Mouse (Mus musculus): ENCODE data around the gene Cfdp1. TPM values are rescaled to one million over a fixed set of nuclear protein-coding genes. Genes with fewer than 3 reads are reported as not detected.

Cfdp1 gene
- polyA plus RNA-seq, 1 experiment from 2014 or later: 123 TPM

- 31% methylated on average over 7 of the region's 7 CpGs for WGBS
Observed at GRCm38 (mm10) chr8:111888091-111888650, 34.1 kb upstream of the Cfdp1 start.

GRCm38 (mm10) chr8:111887479-111887878 is 33.4 kb upstream of the Cfdp1 start:
- H3K36me3 ChIP-seq (ENCODE audit: control insufficient read depth, insufficient read depth): no peaks in the 10 kb centered on the region
- H3K27me3 ChIP-seq (ENCODE audit: control insufficient read depth, insufficient read depth, low read length): peaks cover 35% of the 10 kb centered on the region
- no peaks in the 10 kb centered on the region for H3K9me3 ChIP-seq (replicated peaks; ENCODE audit: control insufficient read depth, low read length)
- 79% methylated on average over 1 of the region's 1 CpGs for WGBS
- no peak overlapping the region for H3K27ac ChIP-seq (ENCODE audit: low read length)
- H3K9ac ChIP-seq (ENCODE audit: low read length): no peak overlapping the region
- no peak overlapping the region for H3K4me2 ChIP-seq (ENCODE audit: low read depth, low read length)
- H3K4me1 ChIP-seq (ENCODE audit: control insufficient read depth, insufficient read depth, low read length): peaks cover 8% of the 10 kb centered on the region
- no peak for ATAC-seq (replicated peaks; ENCODE audit: extremely low read depth, insufficient read depth, low FRiP score)
- H3K4me3 ChIP-seq (ENCODE audit: low read length): no peak overlapping the region

More at GRCm38 (mm10) chr8:111888091-111888650, 34.1 kb upstream of the Cfdp1 start:
- no peak overlapping the region for H3K27ac ChIP-seq (ENCODE audit: low read length)
- no peak for ATAC-seq (replicated peaks; ENCODE audit: extremely low read depth, insufficient read depth, low FRiP score)
- no peak overlapping the region for H3K4me2 ChIP-seq (ENCODE audit: low read depth, low read length)
- peaks cover 38% of the 10 kb centered on the region for H3K27me3 ChIP-seq (ENCODE audit: control insufficient read depth, insufficient read depth, low read length)
- no peaks in the 10 kb centered on the region for H3K9me3 ChIP-seq (replicated peaks; ENCODE audit: control insufficient read depth, low read length)
- H3K36me3 ChIP-seq (ENCODE audit: control insufficient read depth, insufficient read depth): no peaks in the 10 kb centered on the region
- peaks cover 8% of the 10 kb centered on the region for H3K4me1 ChIP-seq (ENCODE audit: control insufficient read depth, insufficient read depth, low read length)
- no peak overlapping the region for H3K9ac ChIP-seq (ENCODE audit: low read length)
- H3K4me3 ChIP-seq (ENCODE audit: low read length): no peak overlapping the region

- Histone ChIP-seq H3K27ac (ENCODE audit: low read length) (no peak overlapping the region), H3K4me3 (ENCODE audit: low read length) (no peak overlapping the region), H3K36me3 (ENCODE audit: control insufficient read depth, insufficient read depth) (no peaks in the 10 kb centered on the region), H3K9ac (ENCODE audit: low read length) (no peak overlapping the region), H3K4me1 (ENCODE audit: control insufficient read depth, insufficient read depth, low read length) (no peaks in the 10 kb centered on the region; the same call in 1 of the 2 replicates), H3K4me2 (ENCODE audit: low read depth, low read length) (no peak overlapping the region), H3K27me3 (ENCODE audit: control insufficient read depth, insufficient read depth, low read length) (peaks cover 7% of the 10 kb centered on the region), H3K9me3 (replicated peaks; ENCODE audit: control insufficient read depth, low read length) (no peaks in the 10 kb centered on the region)
- WGBS: 77% methylated on average over 4 of the region's 4 CpGs
- no peak for ATAC-seq (replicated peaks; ENCODE audit: extremely low read depth, insufficient read depth, low FRiP score)
Observed at GRCm38 (mm10) chr8:111883615-111884014, 29.5 kb upstream of the Cfdp1 start.

DNA sequence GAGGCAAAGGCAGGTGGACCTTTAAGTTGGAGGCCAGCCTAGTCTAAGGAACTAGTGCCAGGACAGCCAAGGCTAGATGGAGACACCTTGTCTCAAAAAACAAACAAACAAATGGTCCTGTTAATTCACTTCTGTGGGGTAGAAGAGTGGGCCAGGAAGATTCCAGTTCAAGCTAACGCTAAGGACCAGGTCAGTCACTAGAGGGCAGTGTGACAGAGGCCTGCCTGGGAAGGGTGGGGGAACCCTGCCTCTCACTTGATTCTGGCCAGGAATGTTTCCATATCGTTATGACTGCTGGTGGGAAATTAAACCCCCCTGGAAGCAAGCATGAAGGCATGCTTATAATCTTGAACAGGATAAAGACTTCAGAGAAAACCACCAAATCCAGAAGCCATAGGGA is 27.5 kb upstream of the Cfdp1 start:
- Histone ChIP-seq H3K4me3 (ENCODE audit: low read length) (no peak overlapping the region), H3K4me2 (ENCODE audit: low read depth, low read length) (no peak overlapping the region), H3K27me3 (ENCODE audit: control insufficient read depth, insufficient read depth, low read length) (peaks cover 2% of the 10 kb centered on the region), H3K36me3 (ENCODE audit: control insufficient read depth, insufficient read depth) (no peaks in the 10 kb centered on the region), H3K9ac (ENCODE audit: low read length) (no peak overlapping the region), H3K9me3 (replicated peaks; ENCODE audit: control insufficient read depth, low read length) (no peaks in the 10 kb centered on the region), H3K27ac (ENCODE audit: low read length) (no peak overlapping the region), H3K4me1 (ENCODE audit: control insufficient read depth, insufficient read depth, low read length) (no peaks in the 10 kb centered on the region)
- WGBS: 2% methylated on average over 2 of the region's 2 CpGs
- ATAC-seq (replicated peaks; ENCODE audit: extremely low read depth, insufficient read depth, low FRiP score): no peak

GRCm38 (mm10) chr8:111877711-111878110 is 23.6 kb upstream of the Cfdp1 start:
- Histone ChIP-seq H3K4me2 (ENCODE audit: low read depth, low read length) (no peak overlapping the region), H3K27ac (ENCODE audit: low read length) (no peak overlapping the region), H3K4me1 (ENCODE audit: control insufficient read depth, insufficient read depth, low read length) (peaks cover 3% of the 10 kb centered on the region), H3K9me3 (replicated peaks; ENCODE audit: control insufficient read depth, low read length) (no peaks in the 10 kb centered on the region), H3K27me3 (ENCODE audit: control insufficient read depth, insufficient read depth, low read length) (no peaks in the 10 kb centered on the region), H3K36me3 (ENCODE audit: control insufficient read depth, insufficient read depth) (no peaks in the 10 kb centered on the region), H3K9ac (ENCODE audit: low read length) (no peak overlapping the region), H3K4me3 (ENCODE audit: low read length) (no peak overlapping the region)
- 64% methylated on average over 9 of the region's 9 CpGs for WGBS
- no peak for ATAC-seq (replicated peaks; ENCODE audit: extremely low read depth, insufficient read depth, low FRiP score)

GRCm38 (mm10) chr8:111876355-111876948 is 22.4 kb upstream of the Cfdp1 start, which contains the start of gene Tmem170:
TSS of gene Tmem170 (minus strand) at chr8:111876750.
- H3K27me3 ChIP-seq (ENCODE audit: control insufficient read depth, insufficient read depth, low read length): no peaks in the 10 kb centered on the region
- no peaks in the 10 kb centered on the region for H3K36me3 ChIP-seq (ENCODE audit: control insufficient read depth, insufficient read depth)
- WGBS: 0% methylated on average over 44 of the region's 53 CpGs
- peaks cover 3% of the 10 kb centered on the region for H3K4me1 ChIP-seq (ENCODE audit: control insufficient read depth, insufficient read depth, low read length)
- ATAC-seq (replicated peaks; ENCODE audit: extremely low read depth, insufficient read depth, low FRiP score): peak; percentile 100
- H3K27ac ChIP-seq (ENCODE audit: low read length): peak within 1 kb of the TSS; percentile 70
- H3K4me2 ChIP-seq (ENCODE audit: low read depth, low read length): peak within 1 kb of the TSS; percentile 85
- peak within 1 kb of the TSS; percentile 87 for H3K4me3 ChIP-seq (ENCODE audit: low read length)
- H3K9me3 ChIP-seq (replicated peaks; ENCODE audit: control insufficient read depth, low read length): no peaks in the 10 kb centered on the region
- H3K9ac ChIP-seq (ENCODE audit: low read length): peak within 1 kb of the TSS; percentile 75

DNA sequence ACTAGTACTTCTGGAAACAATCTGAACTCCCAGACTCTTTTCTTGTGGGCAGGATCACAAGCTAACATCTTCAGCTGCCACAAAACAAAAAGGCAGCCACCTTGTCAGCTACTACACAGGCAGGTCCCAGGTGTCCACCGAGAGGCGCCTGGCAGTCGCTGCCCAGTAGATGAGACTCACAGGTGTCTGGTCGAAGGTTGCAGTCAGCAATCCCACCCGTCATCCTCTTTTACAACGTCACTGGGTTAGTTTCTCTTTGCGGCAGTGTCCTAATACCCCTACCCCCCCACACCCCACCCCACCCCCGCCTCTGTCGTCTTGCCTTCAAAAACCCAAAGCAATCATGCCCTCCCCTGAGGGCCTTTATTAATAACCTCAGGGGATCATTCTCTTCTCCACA is 21.7 kb upstream of the Cfdp1 start:
- WGBS: 16% methylated on average over 9 of the region's 9 CpGs
- Histone ChIP-seq H3K9me3 (replicated peaks; ENCODE audit: control insufficient read depth, low read length) (no peaks in the 10 kb centered on the region), H3K27me3 (ENCODE audit: control insufficient read depth, insufficient read depth, low read length) (no peaks in the 10 kb centered on the region), H3K4me3 (ENCODE audit: low read length) (peak overlapping the region; percentile 87), H3K4me2 (ENCODE audit: low read depth, low read length) (peak overlapping the region; percentile 85), H3K36me3 (ENCODE audit: control insufficient read depth, insufficient read depth) (no peaks in the 10 kb centered on the region), H3K9ac (ENCODE audit: low read length) (peak overlapping the region; percentile 75), H3K4me1 (ENCODE audit: control insufficient read depth, insufficient read depth, low read length) (peaks cover 3% of the 10 kb centered on the region), H3K27ac (ENCODE audit: low read length) (peak overlapping the region; percentile 70)
- ATAC-seq (replicated peaks; ENCODE audit: extremely low read depth, insufficient read depth, low FRiP score): no peak

- H3K4me3 ChIP-seq (ENCODE audit: low read length): no peak overlapping the region
- 72% methylated on average over 3 of the region's 3 CpGs for WGBS
- H3K36me3 ChIP-seq (ENCODE audit: control insufficient read depth, insufficient read depth): no peaks in the 10 kb centered on the region
- H3K4me1 ChIP-seq (ENCODE audit: control insufficient read depth, insufficient read depth, low read length): peaks cover 3% of the 10 kb centered on the region
- H3K9ac ChIP-seq (ENCODE audit: low read length): no peak overlapping the region
- ATAC-seq (replicated peaks; ENCODE audit: extremely low read depth, insufficient read depth, low FRiP score): no peak
- no peak overlapping the region for H3K4me2 ChIP-seq (ENCODE audit: low read depth, low read length)
- H3K27ac ChIP-seq (ENCODE audit: low read length): no peak overlapping the region
- H3K9me3 ChIP-seq (replicated peaks; ENCODE audit: control insufficient read depth, low read length): no peaks in the 10 kb centered on the region
- H3K27me3 ChIP-seq (ENCODE audit: control insufficient read depth, insufficient read depth, low read length): no peaks in the 10 kb centered on the region
Observed at GRCm38 (mm10) chr8:111871278-111871677, 17.2 kb upstream of the Cfdp1 start.

DNA sequence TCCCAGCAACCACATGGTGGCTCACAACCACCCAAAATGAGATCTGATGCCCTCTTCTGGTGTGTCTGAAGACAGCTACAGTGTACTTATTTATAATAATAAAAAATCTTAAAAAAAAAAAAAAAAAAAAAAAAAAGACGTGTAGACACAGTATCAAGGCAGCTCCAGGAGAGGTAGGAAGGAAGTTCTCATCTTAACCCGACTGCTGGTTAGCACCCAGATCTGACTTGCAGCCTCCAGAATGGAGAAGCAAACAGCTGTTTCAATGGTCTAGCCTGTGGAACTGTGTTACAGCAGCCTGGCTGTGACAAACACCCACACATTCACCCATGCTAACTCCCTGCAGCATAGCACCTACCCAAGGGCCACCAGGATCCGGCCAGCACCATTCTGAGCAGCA is 16.3 kb upstream of the Cfdp1 start:
- Histone ChIP-seq H3K36me3 (ENCODE audit: control insufficient read depth, insufficient read depth) (peaks cover 3% of the 10 kb centered on the region; the same call in 1 of the 2 replicates), H3K27ac (ENCODE audit: low read length) (no peak overlapping the region), H3K4me2 (ENCODE audit: low read depth, low read length) (no peak overlapping the region), H3K27me3 (ENCODE audit: control insufficient read depth, insufficient read depth, low read length) (no peaks in the 10 kb centered on the region), H3K4me1 (ENCODE audit: control insufficient read depth, insufficient read depth, low read length) (no peaks in the 10 kb centered on the region), H3K9me3 (replicated peaks; ENCODE audit: control insufficient read depth, low read length) (no peaks in the 10 kb centered on the region), H3K4me3 (ENCODE audit: low read length) (no peak overlapping the region), H3K9ac (ENCODE audit: low read length) (no peak overlapping the region)
- ATAC-seq (replicated peaks; ENCODE audit: extremely low read depth, insufficient read depth, low FRiP score): no peak
- WGBS: 85% methylated on average over 3 of the region's 3 CpGs
